30 mouse cellular contexts compared by ENCODE assay signal in the genomic region with DNA sequence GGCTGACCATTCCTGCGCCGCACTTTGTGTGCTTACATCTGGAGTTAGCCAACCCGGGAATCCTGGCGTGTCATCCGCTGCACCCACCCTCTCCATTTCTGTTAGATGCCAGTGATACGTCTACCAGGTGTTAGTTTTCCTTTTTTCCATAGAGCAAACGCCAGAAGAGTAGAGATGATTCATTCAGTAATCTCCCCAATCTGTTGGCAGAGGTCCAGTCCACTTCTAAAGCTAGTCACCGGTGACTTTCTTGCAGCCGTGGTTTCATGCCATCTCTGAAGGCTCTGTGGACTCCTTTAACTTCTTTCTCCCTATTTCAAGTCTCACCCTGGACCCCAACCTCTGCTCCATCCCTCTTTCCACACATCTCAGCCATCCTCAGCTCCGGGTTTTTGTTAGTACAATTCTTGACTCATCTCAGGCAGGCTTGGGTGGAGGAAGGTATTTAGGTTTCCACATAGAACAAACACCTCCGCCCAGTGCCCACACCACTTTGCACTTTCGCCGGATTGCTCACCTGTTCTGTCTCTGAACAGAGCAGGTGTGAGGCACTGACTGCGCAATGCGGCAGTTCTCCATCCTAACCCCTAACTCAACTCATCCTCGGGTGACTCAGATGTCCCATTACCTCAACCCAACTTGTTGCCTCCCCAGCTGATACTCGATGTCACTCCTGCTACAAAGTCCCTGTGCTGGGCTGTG. TPM values are rescaled to one million over a fixed set of nuclear protein-coding genes. Genes with fewer than 3 reads are reported as not detected.
DNase-seq lines count a peak whose midpoint lies in the region; ATAC-seq and TF ChIP-seq lines count a peak whose summit lies in the region.
"Had no signal": no experiment of that assay in that cellular context is flagged by ENCODE, and none has a peak within 500 bp of the region (broad histone marks: within the 10 kb centered on the region; RNA-seq: fewer than 3 reads in every experiment).

No protein-coding gene starts in this region.

- peaks cover 6% of the 10 kb centered on the region; the same call in 1 of the 2 replicates for H3K4me1 ChIP-seq in lung, postnatal 0 days (ENCODE audit: insufficient read depth, low read depth, low read length)

- ATAC-seq in lung, postnatal 0 days, result peak; percentile 29
- ATAC-seq: forebrain, embryonic 13.5 days; midbrain, embryonic 15.5 days had no signal

- H3K4me3 ChIP-seq in lung, postnatal 0 days (ENCODE audit: low read depth, low read length), result no peak overlapping the region
- H3K4me3 ChIP-seq: forebrain, embryonic 13.5 days; heart, embryonic 15.5 days; hindbrain, embryonic 13.5 days; left cerebral cortex, adult 2 months; liver, embryonic 15.5 days; midbrain, embryonic 15.5 days; neural tube, embryonic 12.5 days had no signal

- H3K4me2 ChIP-seq in lung, postnatal 0 days (replicated peaks; ENCODE audit: low read depth, low read length), result no peak overlapping the region
- H3K4me2 ChIP-seq: forebrain, embryonic 13.5 days; heart, embryonic 15.5 days; hindbrain, embryonic 13.5 days; liver, embryonic 15.5 days; midbrain, embryonic 15.5 days; neural tube, embryonic 12.5 days had no signal

- 54% methylated on average over 17 of the region's 17 CpGs for WGBS in lung, postnatal 0 days

- H3K27me3 ChIP-seq in lung, postnatal 0 days (replicated peaks; ENCODE audit: insufficient read depth, low read length), result 0 out of 2 replicates have a peak, but pooled peaks cover 3% of the 10 kb centered on the region

- H3K36me3 ChIP-seq in lung, postnatal 0 days (ENCODE audit: insufficient read depth, low read length), result no peaks in the 10 kb centered on the region
- H3K36me3 ChIP-seq: heart, embryonic 15.5 days; liver, embryonic 15.5 days; midbrain, embryonic 15.5 days had no signal

- no peak for TF ChIP-seq CTCF in lung, postnatal 0 days (IDR thresholded peaks at IDR 0.05)

- TF ChIP-seq EP300 in lung, postnatal 0 days (IDR thresholded peaks at IDR 0.05), result peak; percentile 54; the same call in 1 of the 2 replicates

- no peak overlapping the region for H3K27ac ChIP-seq in lung, postnatal 0 days (ENCODE audit: low read length)
- H3K27ac ChIP-seq: forebrain, embryonic 13.5 days; heart, embryonic 15.5 days; hindbrain, embryonic 13.5 days; left cerebral cortex, adult 2 months; liver, embryonic 15.5 days; midbrain, embryonic 15.5 days; neural tube, embryonic 12.5 days had no signal

- H3K9me3 ChIP-seq in lung, postnatal 0 days (ENCODE audit: low read length), result no peaks in the 10 kb centered on the region
- H3K9me3 ChIP-seq: forebrain, embryonic 13.5 days; heart, embryonic 15.5 days; hindbrain, embryonic 13.5 days; liver, embryonic 15.5 days; midbrain, embryonic 15.5 days; neural tube, embryonic 12.5 days had no signal

- DNase-seq in cerebellum, postnatal 25 days, result peak; percentile 36 to 56
- no peak for DNase-seq in cerebellum, postnatal 36 days
- peak; percentile 67 for DNase-seq in lung, postnatal 0 days (ENCODE audit: low spot score)
- DNase-seq in lung, postnatal 4 days, result no peak
- DNase-seq in 416B (ENCODE audit: low read depth), result peak; percentile 52
- DNase-seq in NIH3T3 (ENCODE audit: low read depth), result peak; percentile 52
- DNase-seq in layer of hippocampus, adult 18-20 months (ENCODE audit: low spot score in 2 of 2), result no peak
- no peak for DNase-seq in gastrocnemius, postnatal 10 days
- DNase-seq: adrenal gland, postnatal 25 days; gastrocnemius, postnatal 36 days; heart, postnatal 36 days; kidney, adult 18-20 months; liver; lung, postnatal 14 days; right cerebral cortex, postnatal 14 days; thymus, adult 2 months; thymus, postnatal 4 days had no signal

- H3K9ac ChIP-seq in lung, postnatal 0 days (replicated peaks; ENCODE audit: low read depth), result no peak overlapping the region
- H3K9ac ChIP-seq: forebrain, embryonic 13.5 days; heart, embryonic 15.5 days; hindbrain, embryonic 13.5 days; liver, embryonic 15.5 days; midbrain, embryonic 15.5 days; neural tube, embryonic 12.5 days had no signal

RNA-seq across cellular contexts. Expression of a gene that starts 2.4 kb away (rescaled TPM):
- polyA plus RNA-seq in lung, postnatal 0 days (2015; fragmentation: Nextera tagmentation; extraction: Ambion mirVana), result 2.1 and 2.3 TPM in 2 replicates
- total RNA-seq in layer of hippocampus, adult 18-20 months (2021), result not detected
- total RNA-seq in gastrocnemius, postnatal 10 days (2021), result under 1 TPM in 1 of 2 experiments, not detected in 1; 0.20 TPM
- total RNA-seq: gastrocnemius, postnatal 36 days; layer of hippocampus, postnatal 10 days; left cerebral cortex, adult 2 months; left cerebral cortex, postnatal 36 days had no signal
- polyA plus RNA-seq: cortical plate, adult 2 months had no signal

RNA-seq across cellular contexts. Expression of a gene that starts 3.2 kb away (rescaled TPM):
- polyA plus RNA-seq in lung, postnatal 0 days (2015; fragmentation: Nextera tagmentation; extraction: Ambion mirVana), result 3.5 and 4.9 TPM in 2 replicates
- total RNA-seq in layer of hippocampus, adult 18-20 months (2021), result not detected
- not detected for total RNA-seq in gastrocnemius, postnatal 10 days (2021)
- total RNA-seq: adrenal gland, postnatal 25 days; gastrocnemius, postnatal 36 days; layer of hippocampus, postnatal 10 days; left cerebral cortex, adult 2 months; left cerebral cortex, postnatal 36 days had no signal
- polyA plus RNA-seq: cortical plate, adult 2 months; embryonic facial prominence, embryonic 11.5 days; forebrain, embryonic 13.5 days; heart, embryonic 15.5 days; hindbrain, embryonic 13.5 days; kidney, embryonic 16.5 days; midbrain, embryonic 15.5 days; neural tube, embryonic 12.5 days had no signal

RNA-seq across cellular contexts. Expression of a gene that starts 8.3 kb away (rescaled TPM):
- polyA plus RNA-seq in lung, postnatal 0 days (2015; fragmentation: Nextera tagmentation; extraction: Ambion mirVana), result 2.8 and 3.1 TPM in 2 replicates
- 1 to 10 TPM; 3.6 to 5.0 TPM for total RNA-seq in layer of hippocampus, adult 18-20 months (2021)
- not detected for total RNA-seq in gastrocnemius, postnatal 10 days (2021)
- total RNA-seq: adrenal gland, postnatal 25 days; gastrocnemius, postnatal 36 days; heart, postnatal 36 days had no signal
- polyA plus RNA-seq: C2C12 had no signal

RNA-seq across cellular contexts. Expression of a gene that starts 9.5 kb away (rescaled TPM):
- polyA plus RNA-seq in lung, postnatal 0 days (2015; fragmentation: Nextera tagmentation; extraction: Ambion mirVana), result 14.4 and 14.7 TPM in 2 replicates
- 1 to 10 TPM in 1 of 2 experiments, under 1 TPM in 1; 0.87 to 2.0 TPM for total RNA-seq in layer of hippocampus, adult 18-20 months (2021)
- under 1 TPM in 1 of 2 experiments, not detected in 1; 0.97 TPM for total RNA-seq in gastrocnemius, postnatal 10 days (2021)
- polyA plus RNA-seq: C2C12; embryonic facial prominence, embryonic 11.5 days had no signal

RNA-seq across cellular contexts. Expression of a gene that starts 9.5 kb away (rescaled TPM):
- polyA plus RNA-seq in lung, postnatal 0 days (2015; fragmentation: Nextera tagmentation; extraction: Ambion mirVana), result 238 and 247 TPM in 2 replicates
- 10 to 100 TPM in 1 of 2 experiments, 1 to 10 TPM in 1; 9.4 to 11.0 TPM for total RNA-seq in layer of hippocampus, adult 18-20 months (2021)
- total RNA-seq in gastrocnemius, postnatal 10 days (2021), result 10 to 100 TPM; 45.3 to 51.9 TPM

Comparison
In these comparisons a context has a peak if more than half of its experiments do, and no peak if none do; other contexts are left out.
1. DNase-seq: peak in cerebellum, postnatal 25 days (2 of 2), lung, postnatal 0 days (single experiment), 416B (single experiment) and NIH3T3 (single experiment); none in cerebellum, postnatal 36 days (0 of 2), lung, postnatal 4 days (0 of 2), layer of hippocampus, adult 18-20 months (0 of 2) and gastrocnemius, postnatal 10 days (single experiment).
2. RNA of a gene that starts 8.3 kb away (total RNA-seq): 3.6 to 5.0 TPM in layer of hippocampus, adult 18-20 months; not detected in gastrocnemius, postnatal 10 days; every median in the first group is over 4 times any median in the second.